ENCODE assay signal across 7 mouse cellular contexts in the genomic region with DNA sequence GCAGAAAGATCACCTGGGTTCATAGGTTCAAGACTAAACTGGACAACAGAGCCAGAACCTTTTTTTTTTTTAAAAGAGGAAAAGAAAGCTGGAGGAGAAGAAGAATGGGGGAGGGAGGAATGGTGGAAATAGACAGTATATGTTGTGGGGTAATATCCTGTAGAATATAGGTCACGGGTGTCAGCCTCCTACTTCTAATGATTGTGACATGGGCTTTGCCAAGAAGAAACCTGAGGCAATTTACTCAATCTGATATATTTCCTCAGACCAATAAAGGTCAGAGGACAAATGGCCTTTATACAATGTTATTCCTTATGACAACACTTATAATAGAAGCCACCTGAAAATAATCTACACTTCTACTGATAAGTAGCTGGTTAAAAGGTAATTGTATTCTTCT.
"Had no signal": no experiment of that assay in that cellular context is flagged by ENCODE, and none has a peak within 500 bp of the region (broad histone marks: within the 10 kb centered on the region; RNA-seq: fewer than 3 reads in every experiment).

No protein-coding gene starts in this region.

- DNase-seq: layer of hippocampus, postnatal 36 days; lung, adult 18-20 months had no signal

- H3K4me3 ChIP-seq: neural tube, embryonic 12.5 days; neural tube, embryonic 15.5 days had no signal

- H3K27ac ChIP-seq: left cerebral cortex, adult 2 months; liver, embryonic 14.5 days; lung, embryonic 15.5 days; neural tube, embryonic 12.5 days; neural tube, embryonic 15.5 days had no signal

- H3K4me1 ChIP-seq: neural tube, embryonic 12.5 days had no signal
